Comparison of ENCODE assay signal across 13 mouse cellular contexts in the genomic region with DNA sequence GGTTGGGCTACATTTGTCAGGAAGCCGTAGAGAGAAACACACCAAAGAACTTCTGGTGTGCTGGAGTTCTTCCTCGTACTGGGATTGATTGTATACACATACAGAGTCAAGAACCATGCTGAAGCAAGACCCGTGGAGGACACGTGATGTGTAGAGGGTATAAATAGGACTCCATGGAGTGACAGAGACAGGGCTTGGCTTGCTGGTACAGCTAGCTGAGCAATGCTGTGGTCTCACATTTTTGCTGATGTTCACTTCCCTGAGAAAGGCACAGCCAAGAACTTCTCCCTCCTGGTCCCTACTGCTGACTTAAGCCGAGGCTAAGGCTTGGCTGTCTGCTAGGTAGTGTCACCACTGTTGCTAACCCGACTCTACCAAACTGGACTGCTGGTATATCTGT. TPM values are rescaled to one million over a fixed set of nuclear protein-coding genes. Genes with fewer than 3 reads are reported as not detected.
DNase-seq lines count a peak whose midpoint lies in the region; ATAC-seq and TF ChIP-seq lines count a peak whose summit lies in the region.
"Had no signal": no experiment of that assay in that cellular context is flagged by ENCODE, and none has a peak within 500 bp of the region (broad histone marks: within the 10 kb centered on the region; RNA-seq: fewer than 3 reads in every experiment).

No protein-coding gene starts in this region.

- no peaks in the 10 kb centered on the region for H3K4me1 ChIP-seq in liver, postnatal 0 days (ENCODE audit: insufficient read depth)
- H3K4me1 ChIP-seq: forebrain, embryonic 12.5 days; hindbrain, embryonic 12.5 days had no signal

- peak overlapping the region; percentile 92 for H3K27ac ChIP-seq in gastrocnemius, adult 2 months
- H3K27ac ChIP-seq in liver, postnatal 0 days (ENCODE audit: low read depth): no peak overlapping the region
- H3K27ac ChIP-seq: forebrain, embryonic 12.5 days; hindbrain, embryonic 12.5 days had no signal

- ATAC-seq in liver, postnatal 0 days: peak; percentile 63; the same call in 1 of the 2 replicates

- no peak overlapping the region for H3K4me2 ChIP-seq in liver, postnatal 0 days (ENCODE audit: low read depth, low read length)
- H3K4me2 ChIP-seq: forebrain, embryonic 12.5 days; hindbrain, embryonic 12.5 days; lung, embryonic 14.5 days had no signal

- H3K4me3 ChIP-seq in gastrocnemius, adult 2 months: peak overlapping the region; percentile 63
- H3K4me3 ChIP-seq in liver, postnatal 0 days (ENCODE audit: low read depth, low read length): no peak overlapping the region
- H3K4me3 ChIP-seq: forebrain, embryonic 12.5 days; hindbrain, embryonic 12.5 days had no signal

- no peaks in the 10 kb centered on the region for H3K9me3 ChIP-seq in liver, postnatal 0 days (ENCODE audit: low read length)
- H3K9me3 ChIP-seq: forebrain, embryonic 12.5 days; hindbrain, embryonic 12.5 days had no signal

- peak; percentile 77 for DNase-seq in gastrocnemius, adult 2 months
- DNase-seq in gastrocnemius, postnatal 10 days: no peak
- DNase-seq in brain, adult 2 months (ENCODE audit: low read depth, low spot score): peak; percentile 52
- DNase-seq in heart, adult 9 months (ENCODE audit: low spot score in 2 of 2): peak; percentile 64 to 72
- no peak for DNase-seq in liver, postnatal 0 days
- DNase-seq in spleen, postnatal 4 days (ENCODE audit: low spot score in 2 of 2): no peak
- DNase-seq in right cerebral cortex, adult 2 months (ENCODE audit: low spot score in 2 of 2): no peak
- DNase-seq in testis, postnatal 14 days (ENCODE audit: low spot score): no peak
- DNase-seq: embryo, embryonic 11 days; lung, embryonic 14.5 days; thymus, postnatal 14 days had no signal

- H3K36me3 ChIP-seq in liver, postnatal 0 days (replicated peaks; ENCODE audit: insufficient read depth, low read length): peaks cover 5% of the 10 kb centered on the region; the same call in 1 of the 2 replicates
- H3K36me3 ChIP-seq: forebrain, embryonic 12.5 days had no signal

- no peaks in the 10 kb centered on the region for H3K27me3 ChIP-seq in liver, postnatal 0 days (ENCODE audit: insufficient read depth, low read length)
- H3K27me3 ChIP-seq: forebrain, embryonic 12.5 days; hindbrain, embryonic 12.5 days had no signal

- no peak for TF ChIP-seq EP300 in liver, postnatal 0 days (IDR thresholded peaks at IDR 0.05; ENCODE audit: low read depth)

- TF ChIP-seq CTCF in gastrocnemius, adult 2 months (IDR thresholded peaks at IDR 0.05): no peak
- no peak for TF ChIP-seq CTCF in liver, postnatal 0 days (IDR thresholded peaks at IDR 0.05; ENCODE audit: low read depth)

- intact Hi-C loops in gastrocnemius, adult 2 months (cut with DNase I): no loop called here

- H3K9ac ChIP-seq in liver, postnatal 0 days (replicated peaks): no peak overlapping the region
- H3K9ac ChIP-seq: forebrain, embryonic 12.5 days; hindbrain, embryonic 12.5 days; lung, embryonic 14.5 days had no signal

- 74% methylated on average over 6 of the region's 6 CpGs for WGBS in liver, postnatal 0 days (ENCODE audit: insufficient replicate concordance)

RNA-seq across cellular contexts. Expression of a gene that starts 15.5 kb away (rescaled TPM):
- 10 to 100 TPM; 36.9 to 50.9 TPM for total RNA-seq in gastrocnemius, adult 2 months (2021)
- total RNA-seq in gastrocnemius, postnatal 10 days (2021): 10 to 100 TPM; 47.7 to 56.5 TPM
- polyA plus RNA-seq in liver, postnatal 0 days (2015; fragmentation: Nextera tagmentation; extraction: Ambion mirVana): 12.0 and 12.3 TPM in 2 replicates

Comparison
In these comparisons a context has a peak if more than half of its experiments do, and no peak if none do; other contexts are left out.
1. DNase-seq: peak in gastrocnemius, adult 2 months (single experiment), brain, adult 2 months (single experiment) and heart, adult 9 months (2 of 2); none in gastrocnemius, postnatal 10 days (single experiment), liver, postnatal 0 days (single experiment), spleen, postnatal 4 days (0 of 2), right cerebral cortex, adult 2 months (0 of 2) and testis, postnatal 14 days (single experiment).